Mouse (Mus musculus) layer of hippocampus, adult 9-11 months (tissue): ENCODE measurements around the gene Ripply3.
"Not testable (repeated sequence)": the region's sequence is repeated elsewhere in the genome, so short reads cannot be mapped to it uniquely, and the experiment has no call there.

Source experiments
- DNase-seq: peaks from one replicate; pipeline ENCODE4 v3.0.0; 2022

Ripply3 gene

GRCm38 (mm10) chr16:94315215-94315614 is 13.0 kb upstream of the Ripply3 start:
- DNase-seq: no peak

- no peak for DNase-seq
Measured at GRCm38 (mm10) chr16:94317752-94318151, 10.5 kb upstream of the Ripply3 start.

- DNase-seq: no peak
Measured at GRCm38 (mm10) chr16:94320223-94320622, 8.0 kb upstream of the Ripply3 start.

DNA sequence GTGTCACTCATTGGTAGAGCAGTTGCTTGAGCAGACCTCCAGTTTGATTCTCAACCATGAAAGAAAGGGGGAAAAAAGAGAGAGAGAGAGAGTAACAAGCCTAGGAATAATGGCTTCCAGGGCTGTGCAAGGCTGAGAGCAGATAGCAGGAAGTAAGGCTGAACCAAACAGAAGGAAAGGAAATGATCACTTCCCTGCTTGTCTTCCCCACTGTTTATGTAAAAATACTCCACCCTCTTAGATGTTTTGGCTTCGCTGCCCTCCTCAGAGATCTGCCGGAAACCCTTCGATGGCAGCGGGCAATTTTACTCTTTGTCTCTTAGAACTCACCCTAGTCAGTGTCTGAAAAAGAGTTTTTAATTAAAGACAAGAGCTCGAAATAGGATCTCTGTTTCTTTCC is 4.5 kb upstream of the Ripply3 start:
- DNase-seq: no peak

DNA sequence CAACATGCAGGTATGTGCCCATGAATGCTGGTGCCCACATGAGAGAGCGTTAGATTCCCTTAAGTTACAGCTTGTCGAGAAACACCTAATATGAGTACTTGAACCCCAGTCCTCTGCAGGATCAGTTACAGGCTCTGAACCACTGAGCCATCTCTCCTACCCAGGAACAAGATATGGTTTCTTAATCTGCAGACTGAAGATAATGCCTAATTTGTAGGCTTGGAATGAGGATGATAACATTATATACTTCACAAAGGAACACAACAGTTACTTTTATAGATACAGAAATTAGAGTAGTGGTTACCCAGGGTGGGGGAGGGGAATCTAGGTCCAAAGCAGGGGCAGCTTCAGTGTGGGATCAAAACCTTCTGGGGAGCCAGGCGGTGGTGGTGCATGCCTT is 2.2 kb upstream of the Ripply3 start:
- DNase-seq: no peak

GRCm38 (mm10) chr16:94328881-94329867 is 954 bp downstream of the Ripply3 start:
- DNase-seq: no peak

DNA sequence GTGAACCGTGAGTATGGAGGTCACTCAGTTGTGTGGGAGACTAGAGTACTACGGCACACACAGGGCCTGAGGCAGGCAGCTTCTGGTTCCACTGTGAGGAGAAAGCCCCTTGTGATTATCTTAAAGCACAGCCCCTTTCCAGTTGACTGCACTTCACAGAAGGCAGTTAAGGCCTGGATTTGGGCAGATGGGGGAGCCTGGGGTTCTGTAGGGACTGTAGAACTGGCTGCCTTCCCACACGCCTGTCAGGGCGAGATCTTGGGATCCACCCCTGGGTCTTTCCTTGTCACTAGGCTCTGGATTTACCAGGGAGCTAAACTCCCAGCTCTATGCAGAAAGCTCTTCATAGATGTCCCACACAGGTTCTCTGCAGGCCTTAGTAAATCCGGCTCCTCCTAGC is 2.2 kb downstream of the Ripply3 start:
- no peak for DNase-seq

- DNase-seq: no peak
Measured at GRCm38 (mm10) chr16:94331233-94331885, 3.1 kb downstream of the Ripply3 start.

GRCm38 (mm10) chr16:94331886-94332252 is 3.6 kb downstream of the Ripply3 start:
- DNase-seq: no peak

DNA sequence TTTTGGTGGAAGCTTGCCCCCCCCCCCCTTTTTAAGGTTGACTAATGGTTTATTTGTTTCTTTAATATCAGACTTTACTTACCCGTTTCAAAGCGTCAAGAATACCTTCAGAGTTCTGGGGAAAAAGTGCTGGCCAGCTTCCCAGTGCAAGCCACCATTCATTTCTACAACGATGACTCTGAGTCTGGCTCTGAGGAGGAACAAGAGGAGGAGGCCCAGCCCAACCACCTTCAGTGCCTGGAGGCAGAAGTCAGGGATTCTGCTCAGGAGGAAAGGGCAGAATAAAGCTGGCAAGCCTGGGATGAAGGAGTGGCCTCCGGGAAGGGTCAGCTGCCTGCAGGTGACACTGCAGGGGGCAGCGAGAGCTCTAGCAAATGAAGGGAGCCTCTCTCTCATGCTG is 7.4 kb downstream of the Ripply3 start:
- DNase-seq: no peak

GRCm38 (mm10) chr16:94339164-94340160 is 11.2 kb downstream of the Ripply3 start:
- DNase-seq: not testable (repeated sequence)

- DNase-seq: no peak
Measured at GRCm38 (mm10) chr16:94345733-94346132, 17.5 kb downstream of the Ripply3 start.

- no peak for DNase-seq
Measured at GRCm38 (mm10) chr16:94347080-94347731, 19.0 kb downstream of the Ripply3 start.

GRCm38 (mm10) chr16:94348779-94349178 is 20.6 kb downstream of the Ripply3 start:
- no peak for DNase-seq

DNA sequence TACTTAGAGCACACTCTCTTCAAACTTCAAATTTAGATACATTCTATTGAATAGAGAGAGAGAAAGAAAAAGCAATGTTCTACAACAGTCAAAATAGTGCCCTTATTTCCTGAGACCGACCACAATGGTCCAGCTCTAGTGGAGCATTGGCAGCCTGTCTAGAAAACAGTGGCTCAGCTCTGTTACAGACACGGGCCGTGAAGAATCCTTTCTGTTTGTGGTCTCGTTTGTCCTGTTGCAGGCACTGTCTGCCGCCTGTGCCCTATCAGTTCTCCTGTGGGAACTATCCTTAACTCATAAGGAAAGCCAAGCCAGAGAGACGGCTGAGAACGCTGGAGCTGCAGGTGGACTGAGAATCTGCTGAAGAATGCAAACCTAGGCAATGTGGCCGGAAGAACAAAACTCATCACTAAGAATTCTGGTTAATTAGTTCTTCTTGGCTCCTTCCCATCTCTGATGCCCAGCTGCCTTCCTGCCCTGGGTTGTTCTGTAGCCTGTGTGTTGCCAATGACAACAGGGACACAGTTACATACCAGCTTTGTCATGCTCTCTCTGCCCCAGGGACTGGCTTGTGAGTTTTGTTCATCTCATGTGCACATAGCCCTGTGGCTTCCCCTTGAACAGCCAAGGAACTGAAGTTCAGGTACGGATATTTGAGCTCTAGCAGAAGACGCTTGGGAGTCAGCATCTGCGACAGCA is 21.5 kb downstream of the Ripply3 start:
- DNase-seq: peak; percentile 14

- no peak for DNase-seq
Measured at GRCm38 (mm10) chr16:94350287-94350677, 22.1 kb downstream of the Ripply3 start.

GRCm38 (mm10) chr16:94354450-94354849 is 26.2 kb downstream of the Ripply3 start:
- peak; percentile 42 for DNase-seq

GRCm38 (mm10) chr16:94356046-94356445 is 27.8 kb downstream of the Ripply3 start:
- DNase-seq: no peak

DNA sequence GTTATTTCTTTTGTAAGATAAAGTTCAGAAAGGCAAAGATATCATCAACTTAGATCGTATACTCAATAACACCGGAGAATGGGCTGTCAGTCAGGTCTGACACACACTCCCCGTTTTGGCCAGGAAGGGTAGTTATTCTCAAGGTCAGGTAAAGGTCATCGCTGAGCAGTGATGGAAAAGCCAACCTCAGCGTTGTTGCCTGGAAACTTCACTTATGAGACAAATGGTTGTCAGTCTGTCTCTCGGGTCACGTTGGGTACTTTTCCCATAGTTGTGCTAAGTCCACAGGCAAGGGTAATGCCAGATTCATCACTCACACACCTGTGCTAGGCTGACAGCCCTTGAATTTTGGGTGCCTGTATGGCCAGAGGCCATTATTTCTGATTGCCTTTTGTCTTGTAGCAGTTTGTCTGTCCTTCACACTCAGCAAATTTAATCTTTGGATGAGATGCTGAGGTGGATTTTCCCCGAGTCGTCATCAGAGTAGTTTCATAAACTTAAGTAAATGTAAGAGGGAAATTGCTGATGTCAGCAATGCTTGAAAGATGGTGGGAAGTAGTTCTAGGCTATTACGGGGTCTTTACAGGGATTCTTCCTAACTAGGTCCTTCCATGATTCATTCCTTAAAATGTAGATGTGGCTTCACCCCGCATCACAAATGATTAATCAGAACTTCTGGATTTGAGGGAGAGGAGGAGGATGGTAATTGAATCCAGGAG is 28.7 kb downstream of the Ripply3 start:
- no peak for DNase-seq

DNA sequence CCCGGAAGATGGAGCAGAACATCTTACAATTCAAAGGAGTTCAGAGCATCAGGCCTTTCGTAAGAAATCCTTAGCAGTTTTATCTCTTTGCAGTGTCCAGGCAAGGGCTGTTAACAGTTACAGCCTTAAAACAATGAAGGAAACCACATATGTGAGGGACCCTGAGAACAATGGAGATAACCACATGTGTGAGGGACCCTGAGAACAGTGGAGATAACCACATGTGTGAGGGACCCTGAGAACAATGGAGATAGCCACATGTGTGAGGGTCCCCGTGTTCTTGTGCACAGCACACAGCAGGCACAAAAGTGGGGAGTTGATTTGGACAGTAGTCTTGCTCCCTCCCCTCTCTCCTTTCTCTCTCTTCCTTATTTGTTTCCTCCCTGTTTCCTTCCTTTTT is 29.9 kb downstream of the Ripply3 start:
- no peak for DNase-seq
